Mouse (Mus musculus) thymus, adult 18-20 months (tissue): ENCODE data around the gene Trp53bp2.
A peak's percentile ranks its signal among the peaks of the same experiment; 100 is the strongest.

ENCODE experiments used
- DNase-seq, 2 experiments: peaks; one replicate each; pipeline ENCODE4 v3.0.0; 2022; ENCODE audit warnings: mixed read lengths in 2 of 2

The Trp53bp2 gene

DNA sequence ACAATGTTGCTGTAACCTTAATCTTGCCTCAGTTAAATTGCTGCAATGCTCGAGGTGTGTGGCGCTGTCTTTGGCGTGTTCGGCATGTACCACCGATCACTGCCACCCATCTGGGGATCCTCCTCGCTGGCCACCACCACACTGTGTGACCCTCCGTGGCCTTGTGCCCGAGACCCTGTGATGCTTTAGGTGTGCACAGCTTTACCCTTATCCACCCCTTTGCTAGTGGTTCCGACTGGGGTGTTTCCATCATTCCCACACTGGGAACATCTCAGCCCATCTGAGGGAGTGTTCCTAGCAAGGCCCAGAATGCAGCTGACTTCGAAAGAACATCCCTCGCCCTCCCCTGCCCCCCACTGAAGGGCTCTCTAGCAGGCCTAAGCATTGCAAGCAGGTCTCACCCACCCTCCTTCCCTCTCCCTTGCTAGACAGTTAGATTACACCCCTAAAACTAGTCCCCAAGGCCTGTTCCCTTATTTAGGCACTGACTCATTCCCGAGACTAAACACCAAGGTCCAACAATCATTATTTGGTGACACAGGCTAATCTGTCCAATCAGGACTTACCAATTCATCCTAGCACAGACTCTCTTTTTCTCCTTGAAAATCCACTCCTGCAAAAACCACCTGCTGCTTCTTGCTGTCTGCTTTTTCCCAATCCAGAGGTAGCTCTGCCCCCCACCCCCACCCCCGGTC lies 94.4 kb downstream of the Trp53bp2 start:
- DNase-seq: no peak

DNA sequence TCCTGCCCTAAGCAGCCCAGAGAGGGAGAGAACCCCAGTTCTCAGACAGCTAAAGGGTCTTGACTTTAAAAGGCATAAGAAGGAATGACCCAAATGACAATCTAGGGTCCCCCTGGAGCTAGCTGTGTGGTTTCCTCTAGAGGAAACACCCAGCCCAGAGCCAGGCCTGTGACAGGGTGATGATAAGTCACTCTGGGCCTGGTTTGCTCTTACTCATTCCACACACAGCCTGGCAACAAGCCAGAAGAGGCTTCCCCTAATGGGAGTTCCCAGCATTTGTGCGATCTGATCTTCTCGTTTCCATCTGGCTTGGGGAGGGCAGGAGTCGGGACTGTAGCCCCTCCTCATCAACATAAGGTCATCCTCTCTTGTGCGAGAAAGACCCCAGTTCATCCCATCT lies 95.3 kb downstream of the Trp53bp2 start:
- no peak for DNase-seq

DNA sequence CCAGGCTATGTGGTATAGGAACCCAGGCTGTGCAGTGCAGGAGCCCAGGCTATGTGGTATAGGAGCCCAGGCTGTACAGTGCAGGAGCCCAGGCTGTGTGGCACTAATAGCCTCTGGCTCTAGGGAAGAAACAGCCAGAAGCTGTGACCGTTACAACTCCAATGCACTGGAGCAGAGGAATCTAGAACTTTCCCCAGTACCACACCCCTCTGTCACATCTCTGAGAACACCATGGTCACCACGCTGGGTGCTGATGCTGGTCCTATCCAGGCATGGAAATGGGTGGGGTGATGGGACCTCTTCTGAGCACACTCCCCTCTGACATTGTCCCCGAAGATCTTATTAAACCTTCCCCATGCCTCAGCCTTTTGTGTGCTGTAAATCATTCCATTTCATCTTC lies 96.3 kb downstream of the Trp53bp2 start:
- no peak for DNase-seq

DNA sequence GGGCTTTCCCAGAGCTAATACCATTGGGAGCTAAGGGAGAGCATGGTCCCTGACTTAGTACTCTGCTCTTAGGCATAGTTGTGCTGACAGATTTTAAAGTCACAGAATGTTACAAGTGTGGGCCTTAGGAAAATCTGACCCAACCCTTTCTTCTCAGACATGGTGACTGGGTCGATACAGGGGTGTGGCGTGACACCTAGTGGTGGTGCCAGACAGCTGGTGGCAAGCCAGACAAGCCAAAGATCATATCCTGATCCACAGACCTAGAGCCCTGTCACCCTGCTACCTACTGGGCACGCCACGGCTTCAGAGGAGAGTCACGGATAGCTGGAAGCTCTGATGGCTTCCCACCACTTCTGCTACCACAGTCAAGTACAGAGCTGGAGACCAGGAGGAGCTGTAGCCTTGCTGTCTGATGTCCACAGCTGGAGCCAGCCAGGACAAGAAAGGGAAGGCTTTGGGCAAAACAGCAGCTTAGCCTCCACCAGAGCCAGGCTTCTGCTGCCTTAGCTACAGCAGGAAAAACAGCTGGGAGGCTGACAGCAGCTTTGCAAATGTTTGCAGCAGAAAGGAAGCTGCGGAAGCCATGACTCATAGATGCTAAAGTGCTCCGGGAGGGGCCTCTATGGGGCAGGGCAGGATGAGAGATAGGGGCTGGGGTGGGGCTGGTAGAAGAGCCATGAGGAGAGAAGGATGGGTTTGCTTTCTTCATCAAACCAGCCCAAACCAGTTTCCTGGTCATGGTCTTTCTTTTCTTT lies 97.4 kb downstream of the Trp53bp2 start:
- peak; percentile 45 to 51 for DNase-seq

DNA sequence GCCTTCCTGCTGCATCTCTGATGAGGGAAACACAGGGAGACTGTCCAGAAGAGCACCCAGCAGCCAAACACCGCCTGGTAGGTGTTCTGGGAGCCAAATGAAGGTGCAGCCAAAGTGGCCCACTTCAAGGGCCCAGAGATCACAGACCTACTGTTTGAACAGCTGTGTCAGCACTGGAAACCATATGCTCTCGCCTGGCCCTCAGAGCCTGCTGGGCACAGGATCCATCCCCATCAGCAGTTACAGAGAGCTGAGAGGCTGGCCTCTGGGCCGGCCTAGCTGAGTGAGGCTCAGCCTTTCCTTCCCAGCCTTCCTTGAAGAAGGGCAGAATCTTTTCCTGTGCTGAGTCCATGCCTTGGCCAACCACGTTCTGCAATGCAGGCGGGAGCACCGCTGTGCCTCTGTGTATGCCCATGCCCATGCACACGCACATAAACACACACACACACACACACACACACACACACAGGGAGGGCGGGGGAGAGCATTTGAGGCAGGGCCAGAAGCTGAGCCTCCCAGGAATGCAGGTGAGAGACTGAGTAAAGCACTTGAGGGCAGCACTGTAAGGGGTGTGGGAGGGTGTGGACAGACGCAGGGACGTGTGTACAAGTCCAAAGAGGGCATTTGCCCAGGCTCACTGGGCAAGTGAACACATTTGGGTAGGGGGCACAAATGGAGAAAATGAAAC lies 100.3 kb downstream of the Trp53bp2 start:
- DNase-seq: no peak

DNA sequence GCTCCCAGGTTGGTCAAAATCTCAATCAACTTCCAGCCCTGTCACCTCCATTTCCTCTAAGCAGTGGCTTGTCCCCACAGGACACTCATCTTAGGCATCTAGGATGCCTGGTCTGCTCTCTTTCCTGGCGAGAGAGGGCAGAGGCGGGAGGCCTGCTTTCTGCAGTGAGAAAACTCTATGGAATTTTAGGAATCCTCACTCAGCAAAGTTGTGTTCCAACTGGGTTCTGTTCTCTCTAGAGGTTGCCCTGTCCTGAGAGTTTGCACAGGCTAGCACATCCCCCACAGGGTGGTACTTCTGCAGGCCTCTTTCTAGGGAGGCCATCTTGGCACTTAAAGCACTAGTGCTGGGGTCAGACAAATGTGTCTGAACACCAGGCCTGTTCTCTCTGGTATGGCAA lies 102.1 kb downstream of the Trp53bp2 start:
- no peak for DNase-seq

DNA sequence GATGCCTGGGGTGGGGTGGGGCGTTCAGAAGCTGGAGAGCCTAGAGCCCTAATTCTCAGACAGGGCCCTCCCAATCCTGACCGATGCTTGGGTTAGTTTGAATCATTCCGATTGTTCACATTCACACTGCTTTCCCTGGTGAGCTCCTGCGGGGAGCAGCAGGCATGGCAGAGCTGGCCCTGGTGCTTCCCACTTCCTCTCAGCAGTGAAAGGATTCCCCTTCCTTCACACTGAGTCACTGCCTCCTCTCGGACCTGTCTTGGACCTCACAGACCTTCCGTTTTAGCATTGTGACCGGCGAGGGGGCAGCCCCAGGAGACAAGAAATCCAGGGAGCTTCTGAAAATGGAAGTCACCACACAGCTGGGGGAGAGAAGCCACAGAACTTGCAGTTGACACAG lies 102.8 kb downstream of the Trp53bp2 start:
- DNase-seq: no peak
